Mouse (Mus musculus) layer of hippocampus, adult 9-10 months (tissue): ENCODE results near the gene Pifo.
"Not testable (repeated sequence)": the region's sequence is repeated elsewhere in the genome, so short reads cannot be mapped to it uniquely, and the experiment has no call there.

Source experiments
- DNase-seq: peaks from one replicate; pipeline ENCODE4 v3.0.0; 2022; ENCODE audit warnings: low spot score

The Pifo gene

DNA sequence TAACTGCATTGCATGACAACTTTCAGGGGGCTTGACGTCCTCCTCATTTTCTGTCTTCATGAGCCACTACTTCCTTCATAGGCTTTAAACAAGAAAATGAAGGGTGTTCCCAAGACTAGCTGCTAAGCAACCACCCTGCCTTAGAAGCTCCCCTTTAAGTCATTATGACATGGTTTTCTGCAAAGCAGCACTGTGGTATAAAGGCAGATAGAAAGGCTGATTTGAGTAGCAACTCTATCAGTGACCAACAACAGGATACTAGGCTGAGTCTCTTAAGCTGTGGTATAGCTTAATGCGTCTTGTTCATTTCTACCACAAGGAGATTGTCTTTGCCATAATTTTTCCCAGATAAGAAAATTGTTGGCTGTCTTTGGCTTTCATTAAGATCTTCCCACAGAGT, at the start of gene Pifo:
Pifo (minus strand) TSS at position 101 of the 400 bp plus-strand sequence.
- DNase-seq: no peak

DNA sequence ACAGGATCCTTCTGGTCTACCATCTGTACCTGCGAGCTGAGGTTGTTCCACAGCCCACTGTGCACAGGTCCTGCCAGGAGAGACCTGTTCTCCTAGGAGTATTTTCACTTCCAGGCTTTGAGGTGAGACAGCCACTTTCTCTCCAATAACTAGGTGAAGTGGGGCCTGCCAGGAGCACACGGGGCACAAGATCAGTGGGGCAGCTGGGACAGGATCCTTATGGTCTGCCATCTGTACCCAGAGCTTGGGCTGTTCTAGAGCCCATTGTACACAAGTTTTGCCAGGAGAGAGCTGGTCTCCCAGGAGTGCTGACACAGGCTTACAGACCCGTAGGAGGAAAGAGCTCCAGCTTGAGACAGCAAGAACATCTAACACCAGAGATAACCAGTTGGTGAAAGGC, 43.5 kb upstream of the Pifo start:
- DNase-seq: no peak

DNA sequence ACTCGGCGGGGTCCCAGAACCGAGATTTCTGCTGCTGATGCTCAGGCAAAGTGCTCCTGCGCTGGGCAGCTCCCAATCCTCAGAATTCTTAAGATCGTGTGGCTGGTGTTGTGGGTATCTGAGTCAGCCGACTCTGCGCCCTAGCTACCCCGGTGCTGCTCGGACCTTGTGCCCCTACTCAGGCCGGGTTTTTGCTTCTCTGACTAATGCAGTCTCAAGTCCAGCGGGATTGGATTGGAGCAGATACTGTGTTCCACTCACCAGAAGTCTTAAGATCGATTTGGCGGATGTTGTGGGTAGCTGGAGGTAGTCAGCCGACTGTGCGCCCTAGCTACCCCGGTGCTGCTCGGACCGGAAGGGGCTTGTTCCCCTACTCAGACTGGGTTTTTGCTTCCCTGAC, 37.5 kb upstream of the Pifo start:
- DNase-seq: no peak

DNA sequence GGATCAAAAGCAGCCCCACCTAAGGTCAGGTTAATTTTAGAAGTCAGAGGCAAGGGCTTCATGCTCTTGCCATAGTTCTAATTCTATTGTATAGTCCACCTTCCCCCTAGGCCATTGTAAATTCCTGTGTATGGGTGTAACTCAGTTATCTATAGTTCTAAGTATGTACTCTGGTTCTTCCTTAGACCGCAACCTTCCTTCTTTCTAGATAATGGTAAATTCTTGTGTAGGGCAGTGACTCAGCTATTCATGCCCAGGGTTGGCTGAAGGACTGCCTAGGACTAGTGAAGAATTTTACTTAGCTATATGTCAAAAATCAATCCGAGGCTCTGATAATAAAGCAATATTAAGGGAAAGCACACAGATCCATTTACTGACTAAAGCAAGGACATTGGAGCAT, 25.9 kb upstream of the Pifo start:
- DNase-seq: no peak

DNA sequence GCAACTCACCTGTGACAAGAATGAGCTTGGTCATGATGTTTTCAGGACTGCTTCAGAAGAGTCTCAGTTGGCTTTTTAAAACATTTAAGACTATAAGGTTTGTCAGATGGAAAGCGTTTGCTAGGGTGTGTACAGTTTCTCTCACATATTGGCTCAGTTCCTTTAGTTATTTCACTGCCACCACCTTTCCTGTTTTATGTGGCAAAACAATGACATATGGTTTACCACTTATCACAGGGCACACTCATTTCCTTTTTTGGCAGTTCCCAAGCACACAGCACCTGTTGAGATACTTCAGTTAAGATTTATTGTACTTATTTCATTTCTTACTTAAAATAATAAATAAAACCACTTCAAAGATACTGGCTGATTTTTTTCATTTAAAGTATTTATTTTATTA, 18.3 kb upstream of the Pifo start, which contains the start of gene Chil5:
Chil5 (minus strand) TSS at position 34 of the 400 bp plus-strand sequence.
- no peak for DNase-seq

DNA sequence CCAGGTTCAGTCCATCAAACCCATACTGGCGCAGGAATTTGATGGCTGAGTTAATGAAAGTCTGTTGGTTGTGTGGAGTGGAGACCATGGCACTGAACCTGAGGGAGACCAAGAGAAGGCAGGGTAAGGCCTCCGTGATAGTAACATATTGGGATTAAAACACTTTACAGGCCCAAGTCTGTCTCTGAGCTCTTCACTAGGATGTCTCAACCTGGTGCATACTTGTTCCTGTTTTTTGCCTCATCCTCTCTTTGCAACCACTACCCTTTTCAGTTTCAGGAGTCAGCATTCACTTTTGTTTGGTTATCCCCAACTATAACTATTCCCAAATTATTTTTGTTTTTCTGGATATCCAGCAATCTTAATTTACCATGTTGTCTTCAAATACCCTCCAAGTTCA, 9.7 kb upstream of the Pifo start:
- no peak for DNase-seq

DNA sequence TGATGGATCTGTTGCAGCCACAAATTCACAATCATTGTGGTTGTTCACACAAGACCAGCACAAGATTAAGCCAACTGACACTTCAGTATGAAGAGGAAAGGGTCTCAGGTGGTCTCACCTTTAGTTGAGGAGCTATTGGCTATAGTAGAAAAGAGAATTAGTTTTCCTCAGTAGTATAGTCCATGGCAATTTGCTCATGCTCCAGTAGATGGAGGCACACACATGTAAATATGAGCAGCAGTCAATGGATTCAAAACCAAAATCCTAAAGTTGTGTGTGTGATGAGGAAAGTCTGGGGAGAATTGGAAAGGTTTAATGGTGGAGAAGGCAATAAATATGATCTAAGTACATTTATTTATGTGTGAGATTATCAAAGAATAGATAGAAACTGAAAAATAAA, 7.4 kb upstream of the Pifo start:
- DNase-seq: peak; percentile 8

DNA sequence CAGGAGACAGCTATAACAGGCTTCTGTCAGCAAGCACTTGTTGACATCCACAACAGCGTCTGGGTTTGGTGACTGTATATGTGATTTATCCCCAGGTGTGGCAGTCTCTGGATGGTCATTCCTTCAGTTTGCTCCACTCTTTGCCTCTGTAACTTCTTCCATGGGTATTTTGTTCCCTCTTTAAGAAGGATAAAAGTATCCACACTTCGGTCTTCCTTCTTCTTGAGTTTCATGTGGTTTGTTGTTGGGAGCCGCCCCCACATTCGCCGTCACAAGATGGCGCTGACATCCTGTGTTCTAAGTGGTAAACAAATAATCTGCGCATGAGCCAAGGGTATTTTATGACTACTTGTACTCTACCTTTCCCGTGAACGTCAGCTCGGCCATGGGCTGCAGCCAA, 11.1 kb downstream of the Pifo start:
- DNase-seq: not testable (repeated sequence)

DNA sequence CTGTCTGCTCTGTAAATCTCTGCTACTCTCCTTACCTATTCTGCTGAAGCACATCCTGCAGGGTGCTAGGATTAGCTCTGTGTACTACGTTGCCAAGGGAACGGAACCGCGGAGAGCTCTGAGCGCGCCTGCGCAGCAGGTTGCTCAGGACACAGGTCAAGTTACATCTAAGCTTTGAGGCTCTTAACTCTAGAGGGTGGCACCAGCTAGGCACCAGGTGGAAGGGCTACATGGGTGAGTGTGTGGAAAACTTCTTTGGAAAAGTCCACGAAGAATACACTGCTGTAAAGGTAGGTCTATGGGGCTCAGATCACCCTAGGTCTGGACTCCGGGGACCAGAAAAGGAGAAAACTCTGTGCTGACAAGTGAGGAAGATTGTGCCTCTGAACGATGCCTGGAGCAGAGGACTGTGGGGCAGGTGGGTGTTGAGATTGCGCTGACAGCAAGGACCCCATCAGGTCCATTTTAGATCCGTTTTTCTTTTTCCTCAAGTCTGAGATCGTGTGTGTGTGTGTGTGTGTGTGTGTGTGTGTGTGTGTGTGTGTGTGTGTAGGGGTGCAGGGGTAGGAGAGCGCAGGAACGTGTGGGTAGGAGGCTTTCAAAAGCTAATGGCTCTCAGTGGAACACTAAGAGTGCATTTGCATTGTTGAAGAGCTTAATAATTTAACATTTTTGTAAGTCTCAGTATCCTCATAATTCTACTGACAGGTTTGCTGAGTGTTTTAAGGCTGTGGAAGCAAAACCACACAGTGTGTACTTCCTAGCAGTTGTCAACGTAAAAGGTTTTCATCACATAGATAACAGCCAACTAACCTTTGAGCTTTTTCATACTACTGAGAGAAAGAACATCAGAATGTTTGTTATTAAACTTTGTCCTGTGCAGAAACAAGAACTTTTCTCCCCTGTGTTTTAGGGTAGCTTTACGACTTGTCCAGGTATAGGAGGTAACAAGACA, 12.8 kb downstream of the Pifo start:
- no peak for DNase-seq

DNA sequence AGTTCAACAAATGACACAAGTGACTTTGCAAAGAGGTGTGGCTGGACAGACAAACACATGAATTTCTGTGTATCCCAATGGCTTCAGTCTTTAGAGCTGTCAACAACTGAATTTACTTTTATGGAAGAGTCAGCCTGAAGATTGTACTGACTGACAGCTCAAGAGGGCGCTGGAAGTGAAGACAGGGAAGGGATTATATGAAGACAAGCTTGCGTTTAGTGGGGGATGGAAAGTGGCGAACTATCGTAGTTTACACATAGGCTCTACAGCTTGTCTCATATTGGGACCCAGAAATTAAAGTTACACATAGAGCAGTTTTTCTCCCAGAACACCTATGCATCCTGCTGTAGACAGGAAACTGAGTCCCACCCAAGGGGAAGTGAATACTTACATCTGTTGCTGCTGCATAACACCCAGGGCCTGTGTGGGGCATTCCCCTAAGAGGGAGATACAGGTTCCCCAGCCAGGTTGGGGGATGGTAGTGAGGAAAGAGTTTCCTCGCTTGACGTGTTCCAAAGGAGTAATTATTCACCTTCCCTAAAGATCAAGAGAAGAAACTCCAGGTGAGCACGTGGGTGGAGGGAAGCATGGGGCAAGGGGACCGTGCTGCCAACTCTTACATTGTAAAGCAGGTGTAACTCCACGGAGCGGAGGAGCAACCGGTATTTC, 13.6 kb downstream of the Pifo start:
- no peak for DNase-seq

DNA sequence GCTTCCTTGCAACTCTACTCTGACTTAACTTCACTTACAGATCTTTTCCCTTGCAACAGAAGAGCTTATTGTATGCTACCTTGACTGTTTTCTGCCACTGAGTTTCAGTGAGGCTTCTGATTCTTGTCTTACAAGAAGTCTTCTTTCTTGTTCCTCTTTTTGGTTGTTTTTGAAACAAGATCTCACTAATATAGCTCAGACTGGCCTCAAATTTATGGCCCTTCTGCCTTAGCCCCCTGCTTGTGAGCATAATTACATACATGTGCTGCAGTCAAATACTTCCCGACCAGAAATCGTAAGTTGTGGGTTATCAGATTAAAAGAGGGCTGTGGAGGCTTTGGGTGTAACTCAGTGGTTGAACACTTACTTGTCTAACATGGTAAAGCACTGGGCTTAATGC, 19.7 kb downstream of the Pifo start:
- no peak for DNase-seq

DNA sequence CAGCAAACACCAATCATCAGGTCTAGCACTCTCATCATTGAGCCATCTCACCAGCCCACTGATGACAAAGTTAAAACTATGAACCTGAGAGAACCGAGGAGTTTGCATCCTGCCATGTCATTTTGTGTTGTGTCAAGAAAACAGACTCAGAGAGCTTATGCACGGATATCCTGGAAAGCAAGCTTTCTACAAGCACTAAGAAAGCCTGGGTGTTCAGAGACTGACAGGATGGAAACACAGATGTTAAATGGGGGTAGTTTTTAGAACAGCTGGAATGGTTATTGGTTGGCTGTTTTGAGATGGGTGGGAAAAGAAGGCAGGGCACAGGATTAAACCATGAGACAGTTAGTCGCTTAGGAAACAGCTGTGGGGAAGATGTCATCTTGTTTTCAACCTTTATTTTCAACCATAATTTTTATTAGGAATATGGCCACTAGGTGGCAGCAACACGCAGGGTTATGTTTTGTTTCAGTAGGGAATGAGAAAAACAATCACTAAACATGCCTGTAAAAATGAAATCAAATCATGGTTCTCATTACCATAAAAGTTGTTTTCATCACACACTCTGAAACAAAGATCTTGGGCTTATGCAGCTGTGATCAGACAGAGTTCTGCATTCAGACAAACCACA, 22.7 kb downstream of the Pifo start:
- peak; percentile 74 for DNase-seq

DNA sequence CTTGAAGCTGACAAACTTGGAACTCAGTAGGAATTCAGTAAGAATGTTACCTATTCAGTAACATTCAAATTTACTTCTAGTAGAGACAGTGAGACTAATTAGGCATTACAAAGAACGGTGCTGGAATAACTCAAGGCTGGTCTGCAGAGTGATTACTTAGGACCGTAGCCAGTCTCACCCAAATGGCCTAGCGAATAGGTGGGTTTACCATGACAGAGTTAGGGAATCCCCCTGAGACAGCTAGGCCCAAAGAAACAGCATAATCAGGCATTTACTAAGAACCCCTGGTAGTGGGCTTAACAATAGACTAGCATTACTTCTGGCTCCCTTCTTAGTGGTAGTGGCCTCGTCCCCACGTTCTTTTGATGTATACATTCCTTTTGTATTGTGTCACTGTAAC, 24.8 kb downstream of the Pifo start:
- DNase-seq: not testable (repeated sequence)

DNA sequence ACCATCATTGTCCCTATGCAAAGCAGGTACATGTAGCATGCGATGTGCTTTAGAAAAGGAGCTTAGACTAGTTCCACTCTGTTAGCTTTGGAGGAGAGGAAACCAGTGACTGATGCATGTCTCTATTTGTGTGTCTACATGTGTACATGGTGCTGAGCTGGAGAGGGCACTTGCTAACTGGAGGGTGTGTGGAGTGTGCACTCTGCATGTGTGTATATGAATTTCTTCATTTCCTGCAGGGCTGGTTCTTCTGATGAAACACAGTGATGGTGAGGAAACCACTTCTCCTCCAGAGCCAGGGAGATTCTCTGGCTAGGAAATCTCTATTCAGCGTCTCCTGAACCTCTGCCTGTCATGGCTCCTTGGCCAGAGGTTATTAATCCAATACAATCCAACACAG, 40.3 kb downstream of the Pifo start:
- no peak for DNase-seq

DNA sequence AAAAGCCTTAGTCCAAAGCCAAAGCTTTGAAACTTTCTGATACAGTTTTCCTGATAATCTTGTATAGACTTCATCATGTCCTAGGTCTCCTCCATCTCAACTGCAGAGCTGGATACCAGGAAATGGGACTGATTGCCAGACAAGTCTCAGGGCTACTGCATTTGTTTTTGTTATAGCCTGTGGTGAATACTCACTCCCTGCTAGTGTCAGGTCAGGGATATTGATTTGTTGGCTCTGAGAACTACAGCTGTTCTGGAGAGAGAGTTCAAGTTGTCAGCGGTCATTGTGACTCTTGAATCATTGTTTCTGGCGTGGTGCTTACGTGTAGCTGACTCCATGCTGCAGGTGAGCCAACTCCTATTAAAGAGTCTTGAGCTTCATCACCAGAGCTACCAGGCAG, 41.0 kb downstream of the Pifo start, which contains the start of gene Ovgp1:
Ovgp1 (plus strand) TSS at position 301 of the 400 bp plus-strand sequence.
- no peak for DNase-seq

DNA sequence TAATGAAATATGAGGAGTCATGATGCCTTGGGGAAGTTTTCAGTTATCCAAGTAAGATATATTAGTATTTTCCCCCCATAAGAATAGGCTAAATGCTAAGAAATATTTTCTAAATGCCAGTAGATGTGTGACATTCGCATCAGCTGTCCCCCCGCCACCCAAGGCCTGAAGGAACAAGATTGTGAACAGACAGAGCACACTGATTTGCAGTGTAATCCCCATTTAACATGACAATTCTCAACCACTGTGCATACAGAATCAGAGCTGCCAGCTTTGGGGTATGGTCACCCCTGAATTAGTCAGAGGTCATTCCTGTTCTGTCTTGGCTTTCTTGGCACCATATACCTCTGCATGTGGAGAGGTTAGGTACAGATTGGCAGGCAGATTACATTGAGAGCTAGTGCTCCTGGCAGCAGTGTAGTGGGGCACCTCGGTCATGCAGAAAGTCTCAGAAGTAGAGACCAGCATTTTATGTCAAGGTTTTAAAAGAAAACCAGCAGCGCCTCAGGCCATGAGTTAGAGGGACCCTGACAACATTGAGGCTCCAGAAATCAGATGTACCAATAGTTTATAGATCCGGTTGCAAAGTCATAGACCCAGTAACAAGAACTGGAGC, 42.5 kb downstream of the Pifo start:
- no peak for DNase-seq

DNA sequence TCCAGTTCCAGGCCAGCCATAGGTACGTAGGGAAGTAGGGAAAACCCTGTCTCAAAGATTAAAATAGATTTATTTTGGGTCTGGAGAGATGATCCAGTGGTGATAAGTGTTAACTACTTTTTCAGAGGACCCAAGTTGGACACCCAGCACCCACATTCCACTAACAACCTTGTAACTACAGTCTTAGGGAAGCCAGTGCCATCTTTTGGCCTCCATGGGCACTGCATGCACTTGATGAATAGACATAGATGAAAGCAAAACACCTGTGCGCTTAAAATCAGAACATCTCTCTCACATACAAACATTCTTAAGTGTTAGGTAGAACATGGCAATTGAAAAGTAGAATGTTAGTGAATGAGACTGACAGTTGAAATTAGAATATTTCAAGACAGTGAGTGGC, 53.7 kb downstream of the Pifo start:
- no peak for DNase-seq

DNA sequence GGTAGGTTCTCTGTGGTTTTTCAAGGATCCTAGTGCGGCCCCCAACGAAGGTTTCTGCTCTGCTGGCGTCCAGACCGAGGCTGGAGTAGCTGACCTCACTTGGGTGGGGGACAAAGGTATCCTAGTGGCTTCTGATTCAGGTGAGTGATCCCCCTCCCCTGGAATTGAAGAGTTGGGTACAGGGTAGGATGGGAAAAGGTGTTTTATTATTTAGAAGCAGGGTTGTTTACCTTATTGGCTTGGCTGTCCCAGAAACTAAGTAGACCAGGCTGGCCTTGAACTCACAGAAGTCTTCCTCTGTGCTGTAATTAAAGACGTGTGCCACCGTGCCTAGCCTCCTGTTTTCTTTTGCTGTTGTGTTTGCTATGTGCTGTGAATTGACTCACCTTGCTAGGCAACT, 54.4 kb downstream of the Pifo start, which contains the start of gene Atp5f1:
Atp5f1 (minus strand) TSS at position 101 of the 400 bp plus-strand sequence.
- no peak for DNase-seq

DNA sequence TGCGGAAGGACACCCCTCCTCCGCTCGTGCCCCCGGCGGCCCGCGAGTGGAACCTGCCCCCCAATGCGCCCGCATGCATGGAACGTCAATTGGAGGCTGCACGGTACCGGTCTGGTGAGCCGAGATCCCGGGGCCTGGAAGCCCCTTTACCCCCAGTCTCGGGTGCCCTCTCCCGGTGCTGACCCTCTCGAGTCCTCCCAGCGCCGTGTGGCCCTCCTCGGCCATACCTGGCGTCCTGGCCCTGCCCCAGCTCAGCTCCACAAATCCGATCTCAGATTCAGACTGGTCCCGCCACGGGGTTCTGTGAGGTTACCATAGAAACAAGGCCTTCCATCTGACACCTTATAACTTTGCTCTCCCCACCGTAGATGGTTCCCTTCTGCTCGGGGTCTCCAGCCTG, 54.9 kb downstream of the Pifo start:
- DNase-seq: no peak

DNA sequence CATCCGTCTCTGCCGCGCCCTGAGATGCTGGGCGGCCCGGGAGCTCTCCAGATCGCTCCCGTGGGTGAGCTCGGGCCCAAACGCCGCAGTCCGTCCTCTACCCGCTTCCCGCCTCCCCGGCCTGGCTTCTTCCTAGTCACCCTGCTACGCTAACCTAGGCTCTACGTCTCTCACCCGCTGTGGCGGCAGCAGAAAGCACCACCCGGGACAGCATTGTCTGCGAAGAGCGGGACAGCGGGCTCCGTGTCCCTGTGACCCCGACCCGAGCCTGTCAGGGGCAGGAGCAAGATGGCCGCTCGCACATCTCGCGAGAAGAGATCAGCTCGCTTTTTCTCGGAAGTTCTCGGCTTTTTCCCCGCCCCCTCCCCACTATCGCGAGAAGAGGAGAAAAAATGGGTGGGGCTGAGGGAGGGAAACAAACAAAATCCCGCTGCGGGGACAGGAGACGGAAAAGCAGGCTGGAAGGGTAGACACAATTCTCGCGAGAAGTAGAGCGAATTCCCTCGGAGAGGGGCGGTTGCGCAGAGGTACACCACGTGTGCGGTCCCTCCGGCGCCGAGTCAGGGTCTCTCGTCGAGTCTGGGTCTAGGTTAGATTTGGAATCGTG, 55.4 kb downstream of the Pifo start, which contains the start of gene Wdr77:
Wdr77 (plus strand) TSS at position 396 of the 607 bp plus-strand sequence.
- DNase-seq: peak; percentile 90

DNA sequence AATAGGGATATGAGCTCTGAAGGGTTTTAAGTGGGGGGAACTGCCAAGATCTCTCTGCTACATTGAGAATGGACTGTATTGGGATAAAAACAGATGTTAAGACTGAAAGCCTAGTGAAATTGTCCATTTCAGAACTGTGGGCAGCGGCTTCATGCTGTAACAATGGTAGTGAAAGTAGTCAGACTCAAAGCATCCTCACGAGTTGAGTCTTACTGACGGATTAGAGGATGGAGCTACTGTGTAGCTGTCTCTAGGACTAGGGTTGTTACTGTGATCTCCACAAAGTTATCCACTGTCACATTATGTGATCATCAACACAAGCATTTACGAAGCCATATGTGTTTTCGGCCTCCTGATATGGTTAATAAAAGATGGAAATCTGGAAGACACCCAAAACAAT, 56.2 kb downstream of the Pifo start:
- DNase-seq: no peak

DNA sequence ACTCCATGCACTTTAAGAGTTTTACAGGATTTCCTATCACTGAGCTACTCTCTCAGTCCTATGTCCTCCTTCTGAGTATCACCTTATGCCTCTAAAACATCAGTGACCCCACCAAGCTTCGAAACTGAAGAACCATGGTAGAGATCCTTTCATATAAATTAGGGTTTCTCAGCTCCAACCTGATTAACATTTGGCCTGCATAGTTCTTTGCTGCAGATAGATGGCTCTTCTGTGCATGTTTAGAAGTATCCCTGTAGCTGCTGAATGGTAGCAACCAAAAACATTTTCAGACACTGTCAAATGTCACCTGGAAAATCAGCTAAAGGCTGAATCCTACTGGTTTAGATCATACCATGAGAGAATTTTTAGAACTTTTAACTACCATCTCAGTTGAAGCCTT, 57.2 kb downstream of the Pifo start:
- DNase-seq: no peak
